Mouse (Mus musculus): ENCODE measurements around the gene Sub1.

Gene Sub1

DNA sequence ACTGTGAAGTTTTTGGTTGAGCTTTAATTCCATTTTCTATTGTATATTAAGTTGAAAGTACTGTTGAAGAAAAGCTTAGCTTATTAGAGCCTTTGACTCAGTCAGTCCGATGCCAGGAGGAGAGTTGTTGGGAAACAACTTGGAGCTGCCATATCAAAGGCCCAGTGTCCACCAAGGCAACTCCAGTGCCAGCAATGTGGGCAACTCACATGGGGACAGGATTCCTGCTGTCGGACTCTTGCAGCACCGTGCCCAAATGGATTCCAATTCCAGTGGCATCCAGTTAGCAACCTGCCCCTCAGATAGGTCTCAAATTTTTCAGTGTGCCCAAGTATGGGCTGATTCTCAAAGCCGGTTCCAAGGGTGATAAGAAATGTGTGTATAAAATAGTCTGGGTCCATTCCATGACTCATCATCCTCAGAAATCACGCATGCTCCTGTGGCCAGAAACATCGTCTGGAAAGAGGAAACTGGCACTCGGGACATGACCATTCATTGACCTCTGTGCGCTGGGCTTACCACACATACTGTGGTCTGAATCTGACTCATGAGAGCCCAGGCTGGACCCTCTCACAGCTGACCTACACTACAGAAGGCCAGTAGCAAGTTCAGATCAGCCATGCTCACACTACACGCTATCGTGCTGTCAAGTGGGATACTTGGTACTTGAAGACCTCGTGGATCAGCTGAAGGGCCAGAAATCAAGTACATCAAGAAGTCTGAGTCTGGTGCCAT lies 32.8 kb downstream of the Sub1 start:
- no peak for DNase-seq

DNA sequence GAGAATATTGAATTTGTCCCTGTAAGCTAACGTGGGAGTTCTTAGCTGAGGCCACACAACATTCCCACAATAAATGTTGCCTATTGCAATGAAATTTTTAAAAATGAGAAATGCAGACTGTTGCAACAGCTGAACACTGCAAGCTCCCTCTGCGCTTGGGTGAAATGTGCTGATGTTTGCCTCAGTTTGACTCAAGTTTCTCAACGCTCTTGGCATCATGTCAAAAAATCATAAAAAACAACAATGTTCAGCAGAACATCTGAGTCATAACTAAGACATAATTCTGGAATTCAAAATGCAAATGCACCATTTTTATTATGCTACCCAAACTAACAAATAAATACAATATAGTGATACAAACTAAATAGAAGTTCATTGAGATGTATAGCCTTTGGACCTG lies 37.1 kb downstream of the Sub1 start:
- no peak for DNase-seq

DNA sequence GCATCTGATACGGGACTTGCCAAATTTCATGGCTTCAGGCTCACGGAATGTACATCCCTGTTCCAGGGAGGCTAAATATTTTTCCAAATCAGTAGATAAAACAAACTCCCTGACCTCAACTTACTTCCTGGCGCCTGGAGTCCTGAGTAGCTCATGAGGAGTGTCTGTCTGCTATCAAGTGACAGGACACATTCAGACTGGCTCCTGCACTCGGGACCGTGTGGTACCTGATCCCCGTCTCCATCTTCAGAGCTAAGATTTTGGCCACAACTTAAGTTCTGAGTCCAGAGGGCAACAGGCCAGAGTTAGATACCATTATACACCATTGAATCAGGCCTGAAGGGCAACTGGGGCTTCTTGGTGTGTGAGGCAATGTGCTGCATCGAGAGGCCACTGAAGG lies 40.7 kb downstream of the Sub1 start:
- no peak for DNase-seq

DNA sequence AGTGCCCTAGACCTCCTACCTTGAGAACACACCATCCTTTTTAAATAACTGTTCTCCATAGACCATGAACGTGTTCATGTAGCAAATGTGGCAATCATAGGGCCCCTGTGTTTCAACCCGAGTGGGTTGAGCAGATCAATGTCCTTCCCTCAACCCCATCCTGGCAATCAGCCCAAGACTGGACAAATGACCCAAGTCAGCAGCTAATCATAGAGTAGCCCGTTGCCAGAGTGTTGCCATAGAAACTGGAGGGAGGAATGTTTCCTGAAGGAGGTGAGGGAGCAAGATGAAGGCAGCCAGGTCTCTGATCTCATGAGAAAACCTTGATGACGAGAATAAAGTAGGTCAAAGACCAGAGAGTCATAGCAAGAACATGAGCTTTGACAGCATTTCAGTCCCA lies 42.6 kb downstream of the Sub1 start:
- no peak for DNase-seq

DNA sequence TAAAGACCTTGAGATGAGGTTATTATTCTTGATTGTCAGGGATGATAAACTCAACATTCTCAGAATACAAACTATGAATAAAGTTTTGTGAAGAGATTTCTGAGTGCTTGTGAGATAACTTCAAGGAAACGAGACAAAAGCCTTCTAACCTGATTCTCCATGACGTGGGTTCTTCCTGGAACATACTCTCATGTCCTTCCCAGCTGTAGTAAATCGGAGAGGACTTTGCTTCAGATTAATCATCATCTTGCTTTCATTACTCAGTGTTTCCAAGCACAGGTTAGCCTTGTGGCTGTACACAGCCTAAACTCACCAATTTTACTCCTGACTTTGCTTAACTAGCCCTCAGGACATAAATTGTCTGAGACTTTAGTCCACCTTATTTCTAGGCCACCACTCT lies 44.6 kb downstream of the Sub1 start:
- no peak for DNase-seq

DNA sequence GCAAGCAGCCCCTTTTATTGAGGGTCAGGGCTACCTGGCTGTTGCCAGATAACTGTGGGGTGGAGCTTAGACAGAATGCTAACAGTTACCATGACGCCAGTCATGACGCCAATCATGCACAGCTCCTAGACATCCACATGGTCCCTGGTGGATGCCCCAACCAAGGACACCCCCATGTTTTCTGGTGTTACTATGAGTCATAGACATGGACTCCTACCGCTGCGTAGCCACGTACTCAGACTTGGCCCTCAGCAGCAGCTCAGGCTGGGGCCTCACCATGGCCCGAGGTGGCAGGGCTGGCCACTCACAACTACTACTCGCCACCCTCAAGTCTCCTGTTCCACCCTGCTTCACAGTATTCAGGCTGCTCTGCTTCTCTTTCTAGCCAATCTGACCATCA lies 45.6 kb downstream of the Sub1 start:
- DNase-seq: no peak

DNA sequence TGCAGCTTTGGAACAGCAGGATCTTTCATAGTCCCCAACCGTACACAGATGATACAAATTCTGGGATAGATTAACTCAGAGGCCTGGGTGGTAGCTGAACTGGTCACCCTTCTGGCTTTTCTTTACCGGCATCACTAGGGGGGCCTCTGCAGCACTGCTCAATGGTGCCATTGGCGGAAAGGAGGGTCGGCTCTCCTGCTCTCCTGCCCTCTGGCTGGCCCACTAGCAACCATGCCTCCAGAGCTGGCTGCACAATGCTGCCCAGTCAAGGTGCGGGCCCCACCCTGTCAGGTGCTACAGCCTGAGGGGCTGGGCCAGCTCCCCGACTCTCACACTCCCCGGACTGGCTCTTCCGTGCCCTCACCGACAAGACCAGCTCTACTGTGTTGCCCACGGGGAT lies 46.6 kb downstream of the Sub1 start:
- no peak for DNase-seq

DNA sequence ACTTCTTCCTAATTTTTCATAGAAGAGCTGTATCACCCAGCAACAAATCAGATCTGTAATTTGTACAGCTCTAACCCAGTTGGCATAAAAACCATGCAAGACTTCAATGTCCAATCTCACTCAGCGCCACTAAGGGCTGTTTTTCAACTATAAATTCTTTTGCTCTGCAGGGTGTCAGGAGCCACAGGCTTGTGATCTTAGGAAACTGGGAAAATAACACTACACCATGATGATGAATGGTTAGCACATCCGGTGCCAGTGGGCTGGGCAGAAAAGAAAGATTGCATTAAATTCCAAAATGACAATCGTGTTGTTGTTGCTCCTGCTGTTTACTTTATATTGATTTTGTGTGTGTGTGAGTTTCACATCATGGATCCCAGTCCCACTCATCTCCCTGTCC lies 47.3 kb downstream of the Sub1 start:
- DNase-seq: no peak

DNA sequence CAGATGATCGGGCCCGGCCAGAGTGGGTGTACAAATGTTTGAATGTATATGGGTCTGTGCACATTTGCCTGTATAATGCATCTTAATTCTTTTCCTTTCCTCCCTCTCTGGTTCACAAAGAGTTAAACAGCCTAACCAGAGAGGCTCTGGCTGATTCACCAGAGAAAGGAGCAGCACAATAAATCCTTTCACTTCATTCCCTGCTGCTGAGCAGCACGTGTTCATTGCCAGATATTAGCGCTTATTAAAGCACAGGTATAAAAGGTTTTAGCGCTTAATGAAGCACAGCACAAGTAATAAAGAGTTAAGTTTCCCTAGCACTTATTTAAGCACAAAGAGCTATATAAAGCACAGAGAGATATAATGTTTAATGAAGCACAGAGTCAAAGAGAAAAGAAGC lies 55.9 kb downstream of the Sub1 start:
- no peak for DNase-seq
